Mouse (Mus musculus) limb, embryonic 14.5 days (tissue): Measurements from ENCODE around the gene Top1. TPM values are rescaled to one million over a fixed set of nuclear protein-coding genes. Genes with fewer than 3 reads are reported as not detected.

Experiments used
- ATAC-seq: fragments of 200-750 bp; cut with Nextera tagmentation; 2 replicates; pipeline ENCODE4 v1.8.0; 2017; ENCODE audit warnings: low read depth, moderate number of reproducible peaks, moderate TSS enrichment; ENCODE audit not compliant: low FRiP score
- DNase-seq: peaks from one replicate; pipeline ENCODE4 v3.0.0-alpha.2; 2015; ENCODE audit warnings: low spot score
- H3K27ac ChIP-seq: fragments of 300-500 bp; sonication (generic); replicated peaks from 2 replicates; pipeline ENCODE4 v1.5.1; 2014; ENCODE audit warnings: low read depth, mild to moderate bottlenecking, low read length, moderate library complexity, mixed read lengths
- H3K27me3 ChIP-seq: fragments of 300-500 bp; sonication (generic); 2 replicates; pipeline ENCODE4 v1.6.1; 2014; ENCODE audit warnings: low read length, mixed read lengths; ENCODE audit not compliant: control insufficient read depth, insufficient read depth
- H3K36me3 ChIP-seq: fragments of 300-500 bp; sonication (generic); 2 replicates; pipeline ENCODE4 v1.6.1; 2014; ENCODE audit warnings: mild to moderate bottlenecking, low read length, moderate library complexity, mixed read lengths; ENCODE audit not compliant: control insufficient read depth, insufficient read depth
- H3K4me1 ChIP-seq: fragments of 300-500 bp; sonication (generic); 2 replicates; pipeline ENCODE4 v1.6.1; 2014; ENCODE audit warnings: antibody characterized with exemption, low read length, mixed read lengths; ENCODE audit not compliant: control insufficient read depth, insufficient read depth
- H3K4me2 ChIP-seq: fragments of 300-500 bp; sonication (generic); replicated peaks from 2 replicates; pipeline ENCODE4 v1.6.1; 2014; ENCODE audit warnings: low read depth, mild to moderate bottlenecking, low read length, moderate library complexity; ENCODE audit not compliant: severe bottlenecking
- H3K4me3 ChIP-seq: fragments of 300-500 bp; sonication (generic); replicated peaks from 2 replicates; pipeline ENCODE4 v1.5.1; 2014; ENCODE audit warnings: low read length
- H3K9ac ChIP-seq: fragments of 300-500 bp; sonication (generic); 2 replicates; pipeline ENCODE4 v1.6.1; 2014; ENCODE audit warnings: mild to moderate bottlenecking, low read depth, low read length, moderate library complexity; ENCODE audit not compliant: severe bottlenecking
- H3K9me3 ChIP-seq: fragments of 300-500 bp; sonication (generic); 2 replicates; pipeline ENCODE4 v1.6.1; 2016; ENCODE audit warnings: low read length; ENCODE audit not compliant: control insufficient read depth
- POLR2A ChIP-seq: fragments of 200-500 bp; IDR thresholded peaks from 2 replicates; pipeline ENCODE4 v1.8.0; 2012; ENCODE audit warnings: inconsistent platforms, mild to moderate bottlenecking, moderate library complexity, borderline replicate concordance; ENCODE audit not compliant: insufficient read depth, insufficient read length; ENCODE audit errors: extremely low read depth
- WGBS: fragments of 180-500 bp; shearing (Covaris S2); extraction: QIAGEN DNeasy Blood & Tissue Kit; methylation state at CpG from one replicate; pipeline ENCODE4 v1.1.7; 2014; 5-methylcytosine and 5-hydroxymethylcytosine counted together
- polyA plus RNA-seq, 2 experiments: library from polyadenylated mRNA; depleted of rRNA in 1 of 2; stranded (reverse) in 1 of 2; unstranded in 1 of 2; fragments of >200 nt; fragmentation: Nextera tagmentation in 1 of 2; extraction: Ambion mirVana in 1 of 2; gene quantifications; 2 replicates each; pipeline versions ENCODE4 v1.2.1 to v1.2.3; 2012 to 2014

The Top1 gene
- polyA plus RNA-seq, 2 experiments: 46.1 to 65.1 TPM

- ATAC-seq (no peak), DNase-seq (no peak)
- Histone ChIP-seq H3K4me3 (no peak overlapping the region), H3K27me3 (no peaks in the 10 kb centered on the region), H3K4me2 (no peak overlapping the region), H3K36me3 (no peaks in the 10 kb centered on the region), H3K27ac (no peak overlapping the region), H3K9me3 (no peaks in the 10 kb centered on the region), H3K4me1 (no peaks in the 10 kb centered on the region), H3K9ac (no peak overlapping the region)
- 87% methylated on average over 5 of the region's 5 CpGs for WGBS
- no peak for TF ChIP-seq POLR2A
Observed at GRCm38 (mm10) chr2:160613186-160613919, 32.3 kb upstream of the Top1 start.

GRCm38 (mm10) chr2:160617741-160618140 lies 27.9 kb upstream of the Top1 start:
- Histone ChIP-seq H3K4me2 (no peak overlapping the region), H3K27ac (no peak overlapping the region), H3K27me3 (no peaks in the 10 kb centered on the region), H3K9ac (no peak overlapping the region), H3K9me3 (no peaks in the 10 kb centered on the region), H3K36me3 (no peaks in the 10 kb centered on the region), H3K4me3 (no peak overlapping the region), H3K4me1 (peaks cover 14% of the 10 kb centered on the region)
- no peak for ATAC-seq
- no peak for DNase-seq
- TF ChIP-seq POLR2A: no peak
- 89% methylated on average over 6 of the region's 6 CpGs for WGBS

- H3K4me2 ChIP-seq: no peak overlapping the region
- no peak overlapping the region for H3K9ac ChIP-seq
- TF ChIP-seq POLR2A: no peak
- ATAC-seq (no peak), DNase-seq (peak; percentile 55)
- H3K27ac ChIP-seq: no peak overlapping the region
- no peak overlapping the region for H3K4me3 ChIP-seq
- no peaks in the 10 kb centered on the region for H3K27me3 ChIP-seq
- no peaks in the 10 kb centered on the region for H3K36me3 ChIP-seq
- H3K9me3 ChIP-seq: no peaks in the 10 kb centered on the region
- H3K4me1 ChIP-seq: peaks cover 14% of the 10 kb centered on the region
- WGBS: 57% methylated on average over 6 of the region's 6 CpGs
Observed at GRCm38 (mm10) chr2:160618619-160619220, 27.0 kb upstream of the Top1 start.

GRCm38 (mm10) chr2:160619300-160619699 lies 26.4 kb upstream of the Top1 start:
- DNase-seq: no peak
- H3K9me3 ChIP-seq: no peaks in the 10 kb centered on the region
- no peak for TF ChIP-seq POLR2A
- ATAC-seq: no peak
- no peak overlapping the region for H3K4me3 ChIP-seq
- peaks cover 14% of the 10 kb centered on the region for H3K4me1 ChIP-seq
- no peak overlapping the region for H3K4me2 ChIP-seq
- H3K9ac ChIP-seq: no peak overlapping the region
- no peak overlapping the region for H3K27ac ChIP-seq
- 76% methylated on average over 5 of the region's 5 CpGs for WGBS
- H3K27me3 ChIP-seq: no peaks in the 10 kb centered on the region
- H3K36me3 ChIP-seq: no peaks in the 10 kb centered on the region

DNA sequence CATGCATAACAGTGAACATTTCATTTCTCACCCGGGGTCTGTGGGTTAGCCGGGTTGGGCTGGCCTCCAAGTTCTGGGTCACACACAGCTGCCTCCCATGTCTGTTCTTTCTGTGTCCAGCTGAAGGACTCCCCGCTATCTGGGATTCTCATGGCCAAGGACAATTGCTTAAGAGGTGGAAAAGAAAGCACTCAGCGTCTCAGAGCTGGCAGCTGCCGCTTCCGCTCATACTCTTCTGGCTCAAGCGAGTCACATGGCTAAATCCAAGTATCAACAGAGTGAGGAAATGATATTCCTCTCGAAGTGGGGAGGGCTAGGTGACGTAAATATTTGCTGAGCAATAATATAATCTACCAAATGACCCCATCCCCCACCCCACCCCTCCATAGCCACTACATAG lies 25.9 kb upstream of the Top1 start:
- ATAC-seq: peak; percentile 44; the same call in 1 of the 2 replicates
- no peak overlapping the region for H3K9ac ChIP-seq
- H3K4me1 ChIP-seq: peaks cover 14% of the 10 kb centered on the region
- no peak overlapping the region for H3K27ac ChIP-seq
- H3K4me3 ChIP-seq: no peak overlapping the region
- DNase-seq: peak; percentile 45
- no peak overlapping the region for H3K4me2 ChIP-seq
- no peaks in the 10 kb centered on the region for H3K36me3 ChIP-seq
- H3K27me3 ChIP-seq: no peaks in the 10 kb centered on the region
- WGBS: 70% methylated on average over 9 of the region's 9 CpGs
- H3K9me3 ChIP-seq: no peaks in the 10 kb centered on the region
- no peak for TF ChIP-seq POLR2A
